Mouse (Mus musculus): ENCODE data around the gene Sf3b2.
"Not testable (repeated sequence)": the region's sequence is repeated elsewhere in the genome, so short reads cannot be mapped to it uniquely, and the experiment has no call there.

The Sf3b2 gene

GRCm38 (mm10) chr19:5272801-5273733 lies 22.2 kb downstream of the Sf3b2 start, which contains the start of gene Pacs1:
TSS of gene Pacs1 (minus strand) at chr19:5273119.
- peak; percentile 89 to 90 for DNase-seq (ENCODE audit: low spot score in 2 of 2)

DNA sequence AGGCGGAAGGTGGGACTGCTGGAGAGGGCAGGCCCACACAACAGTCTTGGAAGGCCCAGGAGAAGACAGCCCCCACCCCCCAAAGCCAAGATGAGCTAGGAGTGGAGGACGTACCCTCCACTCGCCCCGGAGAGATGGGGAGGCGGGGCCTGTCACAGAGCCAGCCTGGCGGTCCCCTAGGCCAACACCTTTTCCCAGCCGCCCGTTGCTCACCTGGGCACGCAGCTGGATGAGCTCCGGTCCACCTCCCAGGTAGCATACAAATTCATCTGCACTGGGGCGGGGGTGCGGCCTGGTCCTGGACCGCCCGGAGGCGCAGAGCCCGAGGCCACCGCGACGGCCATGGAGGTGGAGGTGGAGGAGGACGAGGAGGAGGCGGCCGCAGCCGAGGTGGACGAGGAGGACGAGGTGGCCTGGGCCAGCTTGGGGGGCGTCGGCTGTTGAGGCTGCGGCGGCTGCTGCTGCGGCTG lies 22.9 kb downstream of the Sf3b2 start:
- peak in 1 of 2 experiments; percentile 54 for DNase-seq (ENCODE audit: low spot score in 2 of 2)

GRCm38 (mm10) chr19:5271430-5271829 lies 23.8 kb downstream of the Sf3b2 start:
- no peak for DNase-seq (ENCODE audit: low spot score in 2 of 2)

- no peak for DNase-seq (ENCODE audit: low spot score in 2 of 2)
These were observed 25.9 kb downstream of the Sf3b2 start for GRCm38 (mm10) chr19:5269392-5269791.

DNA sequence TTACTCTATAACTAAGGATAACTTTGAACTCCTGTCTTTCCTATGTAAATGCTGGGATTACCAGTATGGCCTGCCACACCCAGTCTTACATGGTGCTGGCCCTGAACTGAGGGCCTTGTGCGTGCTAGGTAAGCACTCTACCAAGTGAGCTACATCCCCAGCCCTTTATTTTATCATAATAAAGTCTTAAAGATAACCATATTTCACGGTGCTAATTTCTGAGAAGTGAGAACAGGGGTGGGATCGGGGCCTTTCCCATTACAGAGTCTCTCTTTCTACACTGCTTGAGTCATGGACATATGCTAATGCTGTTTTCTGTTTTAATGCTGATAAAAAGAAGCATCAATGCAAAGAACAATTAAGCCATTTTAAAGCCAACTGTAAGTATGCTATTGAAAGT lies 26.4 kb downstream of the Sf3b2 start:
- no peak for DNase-seq (ENCODE audit: low spot score in 2 of 2)

GRCm38 (mm10) chr19:5268017-5268416 lies 27.2 kb downstream of the Sf3b2 start:
- no peak for DNase-seq (ENCODE audit: low spot score in 2 of 2)

DNA sequence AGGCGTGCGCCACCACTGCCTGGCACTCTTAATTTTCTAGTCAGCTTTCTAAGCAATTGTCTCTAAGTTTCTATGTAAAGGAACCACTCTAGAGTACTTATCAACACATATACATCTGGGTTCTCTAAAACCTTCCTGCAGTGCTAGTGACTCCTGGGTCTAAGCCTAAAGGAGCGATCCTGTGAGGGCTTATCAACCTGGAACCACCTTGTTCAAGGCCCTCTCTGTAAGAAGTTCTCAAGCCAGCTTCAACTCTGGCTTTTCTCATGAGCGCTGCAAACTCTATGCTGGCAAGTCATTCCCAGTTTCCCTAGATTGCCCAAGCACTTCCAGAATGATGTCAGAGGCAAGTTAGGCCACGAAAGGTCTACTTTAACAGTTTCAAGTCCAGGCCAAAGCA lies 28.2 kb downstream of the Sf3b2 start:
- DNase-seq (ENCODE audit: low spot score in 2 of 2), result no peak

- DNase-seq (ENCODE audit: low spot score in 2 of 2), result no peak
These were observed 38.1 kb downstream of the Sf3b2 start for GRCm38 (mm10) chr19:5257140-5257539.

DNA sequence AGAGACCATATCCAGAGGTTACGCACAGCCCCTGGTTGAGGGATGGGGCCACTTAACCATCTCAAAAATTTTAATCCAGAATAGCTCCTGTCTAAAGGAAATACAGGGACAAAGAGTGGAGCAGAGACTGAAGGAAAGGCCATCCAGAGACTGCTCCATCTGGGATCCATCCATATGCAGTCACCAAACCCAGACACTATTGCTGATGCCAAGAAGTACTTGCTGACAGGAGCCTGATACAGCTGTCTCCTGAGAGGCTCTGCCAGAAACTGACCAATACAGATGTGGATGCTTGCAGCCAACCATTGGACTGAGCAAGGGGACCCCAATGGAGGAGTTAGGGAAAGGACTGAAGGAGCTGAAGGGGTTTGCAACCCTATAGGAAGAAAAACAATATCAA lies 58.3 kb downstream of the Sf3b2 start:
- not testable (repeated sequence) for DNase-seq (ENCODE audit: low spot score in 2 of 2)

DNA sequence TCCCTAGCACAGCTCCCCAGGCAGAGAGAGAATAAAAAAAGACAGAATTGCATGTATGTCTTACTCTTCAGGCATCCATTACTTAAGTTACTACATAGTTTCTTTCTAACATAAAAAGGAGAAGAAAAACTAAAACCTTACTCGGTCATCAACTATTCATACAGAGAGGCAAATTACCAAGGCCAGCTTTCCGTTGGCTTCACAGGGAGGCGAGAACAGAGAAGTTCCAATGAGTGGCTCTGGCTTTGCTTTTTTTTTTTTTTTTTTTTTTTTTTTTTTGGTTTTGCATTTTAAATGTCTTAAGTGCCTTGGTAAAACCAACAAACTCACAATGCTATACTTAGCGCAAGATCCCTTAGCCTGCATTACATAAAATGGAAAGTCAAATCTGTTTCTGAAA lies 62.6 kb downstream of the Sf3b2 start:
- no peak for DNase-seq (ENCODE audit: low spot score in 2 of 2)

GRCm38 (mm10) chr19:5230110-5230509 lies 65.1 kb downstream of the Sf3b2 start:
- no peak for DNase-seq (ENCODE audit: low spot score in 2 of 2)

- no peak for DNase-seq (ENCODE audit: low spot score in 2 of 2)
These were observed 70.6 kb downstream of the Sf3b2 start for GRCm38 (mm10) chr19:5224624-5225023.

DNA sequence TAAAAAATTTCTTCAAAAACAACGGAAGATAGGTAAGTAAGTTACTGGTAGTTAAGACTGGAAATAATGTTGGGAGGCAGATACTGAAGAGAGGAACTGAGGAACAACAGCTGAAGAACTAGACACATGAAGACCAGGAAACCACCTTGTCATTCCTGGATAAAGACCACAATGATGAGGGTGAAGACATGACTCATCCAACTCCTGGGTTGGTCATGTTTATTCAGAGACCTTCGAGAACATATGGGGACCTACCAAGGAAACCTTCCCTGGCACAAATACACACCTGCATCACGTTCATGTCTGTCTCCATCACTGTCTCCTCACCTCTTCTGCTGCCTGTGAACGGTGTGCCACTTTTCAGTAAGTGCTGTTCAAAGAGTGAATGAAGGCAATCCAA lies 71.2 kb downstream of the Sf3b2 start:
- no peak for DNase-seq (ENCODE audit: low spot score in 2 of 2)

Measured in urinary bladder, postnatal 4 days (tissue).